Comparison of ENCODE assay signal across 8 mouse cellular contexts in genomic region chr9:57766431-57766830, GRCm38 (mm10). TPM values are rescaled to one million over a fixed set of nuclear protein-coding genes. Genes with fewer than 3 reads are reported as not detected.
DNase-seq lines count a peak whose midpoint lies in the region; ATAC-seq and TF ChIP-seq lines count a peak whose summit lies in the region.

No protein-coding gene starts in this region.

- peak overlapping the region; percentile 98 for H3K9ac ChIP-seq in heart, embryonic 11.5 days (ENCODE audit: low read depth, low read length)
- H3K9ac ChIP-seq in ES-Bruce4 (ENCODE audit: low read depth, poor library complexity, severe bottlenecking) = peak overlapping the region; percentile 87; the same call in 1 of the 2 replicates
- peak overlapping the region; percentile 98 for H3K9ac ChIP-seq in forebrain, embryonic 13.5 days
- H3K9ac ChIP-seq in liver, embryonic 16.5 days (ENCODE audit: low read depth, low read length) = peak overlapping the region; percentile 94

- 32% methylated on average over 6 of the region's 6 CpGs for WGBS in heart, embryonic 11.5 days (ENCODE audit: insufficient replicate concordance)
- WGBS in forebrain, embryonic 13.5 days = 36% methylated on average over 6 of the region's 6 CpGs
- 56% methylated on average over 6 of the region's 6 CpGs for WGBS in liver, embryonic 16.5 days (ENCODE audit: insufficient replicate concordance)

- peak overlapping the region; percentile 95 for H3K4me2 ChIP-seq in heart, embryonic 11.5 days
- H3K4me2 ChIP-seq in forebrain, embryonic 13.5 days = peak overlapping the region; percentile 79
- peak overlapping the region; percentile 90 for H3K4me2 ChIP-seq in liver, embryonic 16.5 days (ENCODE audit: low read depth, low read length)

- H3K9me3 ChIP-seq in heart, embryonic 11.5 days (replicated peaks; ENCODE audit: control insufficient read depth, low read length) = no peaks in the 10 kb centered on the region
- H3K9me3 ChIP-seq in ES-Bruce4 (replicated peaks; ENCODE audit: control insufficient read depth, insufficient read depth, low read length, poor library complexity, severe bottlenecking) = no peaks in the 10 kb centered on the region
- no peaks in the 10 kb centered on the region for H3K9me3 ChIP-seq in forebrain, embryonic 13.5 days (replicated peaks)
- no peaks in the 10 kb centered on the region for H3K9me3 ChIP-seq in liver, embryonic 16.5 days (replicated peaks; ENCODE audit: control insufficient read depth, low read length)

- no peak for ATAC-seq in heart, embryonic 11.5 days (replicated peaks; ENCODE audit: insufficient number of reproducible peaks, low FRiP score, low TSS enrichment)
- ATAC-seq in forebrain, embryonic 13.5 days = no peak
- no peak for ATAC-seq in liver, embryonic 16.5 days (ENCODE audit: low read depth)

- H3K4me1 ChIP-seq in heart, embryonic 11.5 days (ENCODE audit: control insufficient read depth, insufficient read depth, low read length) = peaks cover 53% of the 10 kb centered on the region
- H3K4me1 ChIP-seq in ES-Bruce4 (ENCODE audit: control insufficient read depth, insufficient read depth, low read length) = peaks cover 2% of the 10 kb centered on the region
- peaks cover 40% of the 10 kb centered on the region for H3K4me1 ChIP-seq in forebrain, embryonic 13.5 days
- peaks cover 66% of the 10 kb centered on the region for H3K4me1 ChIP-seq in liver, embryonic 16.5 days (ENCODE audit: control insufficient read depth, low read depth, low read length)

- DNase-seq in heart, postnatal 14 days = no peak
- DNase-seq in spleen, postnatal 36 days (ENCODE audit: low spot score in 2 of 2) = no peak
- no peak for DNase-seq in lung, postnatal 14 days
- no peak for DNase-seq in T-cell, adult 2 months (ENCODE audit: low spot score)

- no peak for TF ChIP-seq POLR2A in ES-Bruce4 (IDR thresholded peaks at IDR 0.05; ENCODE audit: insufficient read depth, low read length)

- peak overlapping the region; percentile 99 for H3K27ac ChIP-seq in heart, embryonic 11.5 days (ENCODE audit: low read depth, low read length)
- H3K27ac ChIP-seq in ES-Bruce4 (ENCODE audit: insufficient read depth, low read length) = no peak overlapping the region
- peak overlapping the region; percentile 99 for H3K27ac ChIP-seq in forebrain, embryonic 13.5 days
- peak overlapping the region; percentile 97 for H3K27ac ChIP-seq in liver, embryonic 16.5 days (ENCODE audit: low read length)

- H3K4me3 ChIP-seq in heart, embryonic 11.5 days (ENCODE audit: low read depth, low read length) = peak overlapping the region; percentile 91
- peak overlapping the region; percentile 88; the same call in 1 of the 2 replicates for H3K4me3 ChIP-seq in ES-Bruce4 (ENCODE audit: low read depth, low read length)
- peak overlapping the region; percentile 95 for H3K4me3 ChIP-seq in forebrain, embryonic 13.5 days
- H3K4me3 ChIP-seq in liver, embryonic 16.5 days (ENCODE audit: low read depth, low read length) = peak overlapping the region; percentile 95

- 0 out of 2 replicates have a peak, but pooled peaks cover under 1% of the 10 kb centered on the region for H3K36me3 ChIP-seq in heart, embryonic 11.5 days (ENCODE audit: control insufficient read depth, insufficient read depth, low read length)
- H3K36me3 ChIP-seq in ES-Bruce4 (ENCODE audit: control insufficient read depth, insufficient read depth, low read length, poor library complexity, severe bottlenecking) = no peaks in the 10 kb centered on the region
- peaks cover 4% of the 10 kb centered on the region for H3K36me3 ChIP-seq in forebrain, embryonic 13.5 days (ENCODE audit: poor library complexity, severe bottlenecking)
- peaks cover 6% of the 10 kb centered on the region for H3K36me3 ChIP-seq in liver, embryonic 16.5 days (ENCODE audit: control insufficient read depth, insufficient read depth)

- intact Hi-C loops in heart, postnatal 14 days (cut with DNase I) = no loop called here

- H3K27me3 ChIP-seq in heart, embryonic 11.5 days (ENCODE audit: control insufficient read depth, insufficient read depth, low read length) = no peaks in the 10 kb centered on the region
- H3K27me3 ChIP-seq in ES-Bruce4 (ENCODE audit: control insufficient read depth, insufficient read depth, low read length, poor library complexity, severe bottlenecking) = no peaks in the 10 kb centered on the region
- H3K27me3 ChIP-seq in forebrain, embryonic 13.5 days = no peaks in the 10 kb centered on the region
- no peaks in the 10 kb centered on the region for H3K27me3 ChIP-seq in liver, embryonic 16.5 days (ENCODE audit: control insufficient read depth, insufficient read depth, low read depth, low read length)

- TF ChIP-seq CTCF in ES-Bruce4 (IDR thresholded peaks at IDR 0.05; ENCODE audit: low read depth, low read length) = no peak

- TF ChIP-seq EP300 in ES-Bruce4 (IDR thresholded peaks at IDR 0.05; ENCODE audit: insufficient read depth, low read depth, low read length) = no peak

RNA-seq across cellular contexts. Expression of gene Clk3, which starts 0.8 kb away (rescaled TPM):
- 64.2 and 73.5 TPM in 2 replicates for polyA plus RNA-seq in heart, embryonic 11.5 days (2014; fragmentation: Nextera tagmentation; extraction: Ambion mirVana)
- 10 to 100 TPM; 32.7 to 40.8 TPM for total RNA-seq in heart, postnatal 14 days (2021)
- polyA plus RNA-seq in ES-Bruce4 (2011; ENCODE audit: insufficient read depth, insufficient read length, low read depth, missing spikeins) = 71.2 and 77.7 TPM in 2 replicates
- 90.5 and 91.0 TPM in 2 replicates for polyA plus RNA-seq in forebrain, embryonic 13.5 days (2015; fragmentation: Nextera tagmentation; extraction: Ambion mirVana)
- polyA plus RNA-seq in liver, embryonic 16.5 days (2015; fragmentation: Nextera tagmentation; extraction: Ambion mirVana) = 93.5 and 104 TPM in 2 replicates

RNA-seq across cellular contexts. Expression of gene Edc3, which starts 58.1 kb away (rescaled TPM):
- polyA plus RNA-seq in heart, embryonic 11.5 days (2014; fragmentation: Nextera tagmentation; extraction: Ambion mirVana) = 14.3 and 15.5 TPM in 2 replicates
- 1 to 10 TPM; 6.6 to 7.4 TPM for total RNA-seq in heart, postnatal 14 days (2021)
- polyA plus RNA-seq in ES-Bruce4 (2011; ENCODE audit: insufficient read depth, insufficient read length, low read depth, missing spikeins) = 22.0 and 26.3 TPM in 2 replicates
- 36.0 and 41.5 TPM in 2 replicates for polyA plus RNA-seq in forebrain, embryonic 13.5 days (2015; fragmentation: Nextera tagmentation; extraction: Ambion mirVana)
- polyA plus RNA-seq in liver, embryonic 16.5 days (2015; fragmentation: Nextera tagmentation; extraction: Ambion mirVana) = 15.2 and 17.0 TPM in 2 replicates
